Mouse (Mus musculus): ENCODE measurements around the gene Proser2. TPM values are rescaled to one million over a fixed set of nuclear protein-coding genes. Genes with fewer than 3 reads are reported as not detected.

Gene Proser2
- polyA plus RNA-seq, 1 experiment from 2014 or later: 3.4 TPM

DNA sequence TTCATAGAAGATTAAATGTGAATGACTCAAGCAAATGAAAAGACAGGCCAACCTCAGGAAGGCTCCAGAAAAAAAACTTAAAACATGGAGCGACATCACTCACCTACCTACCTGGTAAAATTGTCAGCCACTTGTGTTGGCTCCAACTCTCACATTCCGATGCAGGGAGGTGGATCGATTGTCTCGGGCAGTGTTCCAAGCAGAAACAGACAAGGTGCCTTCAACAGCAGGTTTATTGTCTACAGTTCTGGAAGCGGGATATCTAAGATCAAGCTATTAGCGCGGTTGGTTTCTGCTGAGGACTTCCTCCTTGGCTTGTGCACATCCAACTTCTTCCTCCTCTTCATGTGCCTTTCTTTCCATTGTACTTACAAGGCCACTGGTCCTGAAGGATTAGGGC lies 27.6 kb upstream of the Proser2 start:
- H3K4me2 ChIP-seq (replicated peaks): no peak overlapping the region
- 93% methylated on average over 7 of the region's 7 CpGs for WGBS

DNA sequence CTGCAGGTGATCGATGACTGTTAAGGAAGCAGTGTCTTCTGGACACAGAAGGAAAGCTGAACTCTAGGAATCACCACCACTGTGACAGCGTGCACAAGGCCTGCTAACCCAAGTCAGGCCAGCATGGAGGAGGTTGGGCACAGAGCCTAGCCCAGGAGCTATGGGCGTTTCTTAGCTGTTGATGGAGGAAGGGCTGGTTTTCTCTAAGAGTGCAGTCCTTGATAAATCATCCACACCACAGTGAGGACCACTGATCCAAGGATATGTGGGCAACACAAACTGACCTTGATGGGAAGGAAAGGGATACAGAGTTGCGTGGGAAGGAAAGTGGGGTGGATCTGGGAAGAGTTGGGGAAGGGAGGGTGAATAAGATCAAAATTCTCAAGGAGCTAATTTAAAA lies 27.2 kb upstream of the Proser2 start:
- WGBS: 93% methylated on average over 4 of the region's 4 CpGs
- ATAC-seq: no peak
- no peak overlapping the region for H3K9ac ChIP-seq (replicated peaks)

More for the DNA sequence above, 27.6 kb upstream of the Proser2 start:
- no peak overlapping the region for H3K9ac ChIP-seq (replicated peaks)
- no peaks in the 10 kb centered on the region for H3K9me3 ChIP-seq
- no peaks in the 10 kb centered on the region for H3K27me3 ChIP-seq
- no peak overlapping the region for H3K4me3 ChIP-seq (replicated peaks)
- H3K36me3 ChIP-seq: no peaks in the 10 kb centered on the region
- no peaks in the 10 kb centered on the region for H3K4me1 ChIP-seq (replicated peaks)
- ATAC-seq: no peak
- no peak overlapping the region for H3K27ac ChIP-seq

DNA sequence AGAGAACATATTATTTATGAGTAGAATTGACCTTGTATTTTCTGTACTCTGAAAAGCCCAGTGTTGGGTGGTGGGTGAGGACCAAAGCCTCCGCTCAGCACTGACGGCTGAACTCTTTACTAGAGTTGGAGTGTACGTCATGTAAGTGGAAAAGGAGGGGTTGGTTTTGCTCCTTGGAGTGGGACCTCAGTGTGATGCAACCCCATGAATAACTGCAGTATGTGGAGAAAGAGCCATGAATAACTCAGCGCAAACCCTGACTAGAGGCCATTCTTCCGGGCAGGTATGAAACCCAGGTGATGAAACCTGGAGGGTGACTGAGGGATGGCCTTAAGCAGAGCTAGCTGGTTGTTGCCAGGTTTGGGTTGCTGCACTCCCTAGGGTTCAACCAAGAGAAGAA lies 19.8 kb upstream of the Proser2 start:
- Histone ChIP-seq H3K4me2 (replicated peaks) (no peak overlapping the region), H3K4me3 (replicated peaks) (no peak overlapping the region), H3K27me3 (no peaks in the 10 kb centered on the region), H3K4me1 (replicated peaks) (no peaks in the 10 kb centered on the region), H3K9ac (replicated peaks) (no peak overlapping the region), H3K36me3 (no peaks in the 10 kb centered on the region), H3K27ac (no peak overlapping the region), H3K9me3 (no peaks in the 10 kb centered on the region)
- ATAC-seq: no peak
- WGBS: 97% methylated on average over 5 of the region's 5 CpGs

More for the DNA sequence above, 27.2 kb upstream of the Proser2 start:
- H3K27me3 ChIP-seq: no peaks in the 10 kb centered on the region
- no peaks in the 10 kb centered on the region for H3K36me3 ChIP-seq
- H3K4me3 ChIP-seq (replicated peaks): no peak overlapping the region
- H3K27ac ChIP-seq: no peak overlapping the region
- no peaks in the 10 kb centered on the region for H3K4me1 ChIP-seq (replicated peaks)
- no peaks in the 10 kb centered on the region for H3K9me3 ChIP-seq
- H3K4me2 ChIP-seq (replicated peaks): no peak overlapping the region

DNA sequence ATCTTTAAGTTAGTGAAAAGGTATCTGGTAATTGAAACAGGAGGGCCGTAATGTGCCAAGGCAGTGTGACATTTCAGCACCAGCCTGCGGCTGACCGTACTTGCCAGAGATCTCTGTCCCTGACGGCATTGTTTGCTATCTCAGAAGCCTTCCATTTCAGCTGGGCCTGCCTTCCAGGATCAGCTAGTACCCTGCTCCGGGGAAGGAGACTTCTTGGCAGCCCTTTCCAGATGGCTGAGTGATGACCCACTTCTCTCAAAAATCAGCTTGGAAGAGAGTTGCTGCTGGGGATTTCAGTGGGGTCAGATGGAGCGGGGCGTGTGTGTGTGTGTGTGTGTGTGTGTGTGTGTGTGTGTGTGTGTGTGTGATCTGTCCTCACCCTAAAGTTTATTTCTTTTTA lies 16.9 kb upstream of the Proser2 start:
- Histone ChIP-seq H3K4me2 (replicated peaks) (no peak overlapping the region), H3K9ac (replicated peaks) (no peak overlapping the region), H3K4me3 (replicated peaks) (no peak overlapping the region), H3K9me3 (no peaks in the 10 kb centered on the region), H3K4me1 (replicated peaks) (no peaks in the 10 kb centered on the region), H3K27me3 (no peaks in the 10 kb centered on the region), H3K27ac (no peak overlapping the region), H3K36me3 (no peaks in the 10 kb centered on the region)
- WGBS: 88% methylated on average over 7 of the region's 7 CpGs
- no peak for ATAC-seq

DNA sequence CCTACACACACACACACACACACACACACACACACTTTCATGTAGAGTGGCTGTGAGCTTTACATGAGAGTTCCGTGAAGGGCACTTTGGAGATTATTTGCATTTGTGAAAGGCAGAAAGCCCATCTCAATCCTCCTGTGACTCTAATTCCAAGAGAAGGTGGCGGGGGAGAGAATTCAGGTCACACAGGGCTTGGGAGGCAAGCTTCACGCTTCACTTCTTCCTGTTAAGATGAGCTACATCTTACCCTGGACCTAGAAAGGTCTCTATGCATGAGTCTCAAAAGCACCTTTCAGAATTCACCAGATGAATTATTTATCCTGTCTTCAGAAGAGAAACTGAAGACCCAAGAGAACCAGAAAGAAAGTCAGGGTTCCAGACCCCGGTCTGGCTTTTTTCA lies 16.2 kb upstream of the Proser2 start:
- no peak overlapping the region for H3K27ac ChIP-seq

DNA sequence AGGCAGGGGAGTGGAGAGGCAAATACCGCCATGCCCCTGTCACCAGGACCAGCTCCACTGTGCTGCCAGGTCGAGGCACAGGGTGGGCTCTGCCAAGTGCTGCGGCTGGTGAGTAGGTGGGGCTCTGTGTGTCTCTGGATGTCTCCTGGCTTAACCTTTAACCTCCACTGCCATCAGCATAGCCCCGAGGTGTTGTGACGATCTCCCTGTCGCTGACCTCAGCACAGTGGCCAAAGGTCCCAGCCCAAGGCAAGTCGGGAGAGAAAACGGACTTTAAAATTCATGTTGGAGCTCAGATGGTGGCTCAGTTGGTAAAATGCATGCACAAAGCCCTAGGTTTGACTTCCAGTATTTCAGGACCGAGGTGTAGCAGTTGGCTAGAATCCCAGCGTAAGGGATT lies 15.6 kb upstream of the Proser2 start:
- no peak overlapping the region for H3K9ac ChIP-seq (replicated peaks)
- no peaks in the 10 kb centered on the region for H3K4me1 ChIP-seq (replicated peaks)
- ATAC-seq: 0 out of 2 replicates have a peak, but pooled peaks have one; percentile 48
- H3K27ac ChIP-seq: no peak overlapping the region
- no peak overlapping the region for H3K4me3 ChIP-seq (replicated peaks)
- 80% methylated on average over 10 of the region's 10 CpGs for WGBS
- no peaks in the 10 kb centered on the region for H3K9me3 ChIP-seq
- H3K27me3 ChIP-seq: no peaks in the 10 kb centered on the region
- no peak overlapping the region for H3K4me2 ChIP-seq (replicated peaks)
- no peaks in the 10 kb centered on the region for H3K36me3 ChIP-seq

More for the DNA sequence above, 16.2 kb upstream of the Proser2 start:
- Histone ChIP-seq H3K27me3 (no peaks in the 10 kb centered on the region), H3K9ac (replicated peaks) (no peak overlapping the region), H3K4me2 (replicated peaks) (no peak overlapping the region), H3K9me3 (no peaks in the 10 kb centered on the region), H3K36me3 (no peaks in the 10 kb centered on the region), H3K4me3 (replicated peaks) (no peak overlapping the region), H3K4me1 (replicated peaks) (no peaks in the 10 kb centered on the region)
- 69% methylated on average over 4 of the region's 4 CpGs for WGBS
- no peak for ATAC-seq

DNA sequence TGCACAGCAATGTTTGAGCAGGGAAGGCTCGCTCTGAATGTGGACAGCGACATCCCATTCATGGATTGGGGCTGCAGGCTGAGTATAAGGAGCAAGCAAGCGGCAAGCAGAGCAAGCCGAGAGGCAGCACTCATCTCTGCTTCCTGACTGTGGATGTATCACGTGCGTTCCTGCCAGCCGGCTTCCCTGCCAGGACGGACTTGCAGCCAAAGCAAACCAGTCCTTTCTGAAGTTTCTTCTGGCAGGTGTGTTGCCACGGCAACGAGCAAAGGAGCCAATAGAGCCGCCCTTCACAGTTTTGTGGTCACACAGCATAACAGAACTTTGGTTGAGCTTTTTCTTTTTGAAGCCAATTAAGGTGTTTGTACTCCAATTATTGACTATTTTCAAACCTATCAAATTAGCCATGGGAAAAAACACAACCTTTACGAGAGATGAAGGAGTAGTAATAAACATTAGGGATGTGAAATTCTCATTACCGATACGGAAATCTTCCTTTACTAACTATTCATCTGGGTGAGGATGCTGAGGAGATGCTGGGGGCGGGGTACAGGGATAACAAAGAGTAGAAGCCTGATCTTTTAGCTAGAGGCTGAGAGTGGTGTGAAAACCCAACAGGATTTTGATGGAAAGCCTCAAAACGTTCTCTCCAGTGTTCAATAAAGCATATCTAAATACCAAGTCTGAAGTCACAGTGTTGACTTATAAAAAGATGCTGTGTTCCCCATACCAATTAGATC lies 13.1 kb upstream of the Proser2 start:
- 74% methylated on average over 16 of the region's 16 CpGs for WGBS
- no peak overlapping the region for H3K9ac ChIP-seq (replicated peaks)
- no peaks in the 10 kb centered on the region for H3K9me3 ChIP-seq
- ATAC-seq: no peak
- no peak overlapping the region for H3K27ac ChIP-seq
- no peak overlapping the region for H3K4me2 ChIP-seq (replicated peaks)
- H3K4me3 ChIP-seq (replicated peaks): no peak overlapping the region
- H3K36me3 ChIP-seq: no peaks in the 10 kb centered on the region
- H3K27me3 ChIP-seq: no peaks in the 10 kb centered on the region
- H3K4me1 ChIP-seq (replicated peaks): no peaks in the 10 kb centered on the region

DNA sequence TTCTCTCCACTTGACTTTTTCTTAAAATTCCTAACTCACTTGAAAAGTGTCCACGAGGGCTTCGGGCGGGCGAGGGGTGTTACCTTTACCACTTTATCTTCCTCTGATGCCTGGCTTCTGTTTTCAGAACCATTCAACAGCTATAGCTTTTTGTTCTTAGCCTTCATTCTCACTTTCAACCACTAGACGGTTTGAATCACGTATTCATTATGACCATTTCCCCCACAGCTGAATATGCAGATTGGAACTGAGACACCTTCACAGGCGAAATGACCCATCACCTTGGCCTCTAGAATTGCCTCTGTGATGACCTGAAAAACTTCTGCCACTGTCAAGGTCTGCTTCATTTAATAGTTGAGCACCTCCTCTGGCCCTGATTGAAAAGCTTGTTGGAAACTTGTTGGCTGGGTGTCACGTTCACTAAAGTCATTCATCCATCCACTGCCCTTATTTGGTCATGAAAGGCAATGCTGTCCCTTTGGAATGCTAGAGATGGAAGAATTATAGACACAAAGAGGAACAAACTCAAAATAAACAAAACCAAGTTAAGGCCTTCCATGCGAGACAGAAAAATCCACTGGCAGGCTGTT lies 10.7 kb upstream of the Proser2 start:
- Histone ChIP-seq H3K36me3 (no peaks in the 10 kb centered on the region), H3K27me3 (no peaks in the 10 kb centered on the region), H3K9me3 (no peaks in the 10 kb centered on the region), H3K4me1 (replicated peaks) (no peaks in the 10 kb centered on the region), H3K4me3 (replicated peaks) (no peak overlapping the region), H3K9ac (replicated peaks) (no peak overlapping the region), H3K4me2 (replicated peaks) (no peak overlapping the region), H3K27ac (no peak overlapping the region)
- no peak for ATAC-seq
- 86% methylated on average over 9 of the region's 9 CpGs for WGBS

DNA sequence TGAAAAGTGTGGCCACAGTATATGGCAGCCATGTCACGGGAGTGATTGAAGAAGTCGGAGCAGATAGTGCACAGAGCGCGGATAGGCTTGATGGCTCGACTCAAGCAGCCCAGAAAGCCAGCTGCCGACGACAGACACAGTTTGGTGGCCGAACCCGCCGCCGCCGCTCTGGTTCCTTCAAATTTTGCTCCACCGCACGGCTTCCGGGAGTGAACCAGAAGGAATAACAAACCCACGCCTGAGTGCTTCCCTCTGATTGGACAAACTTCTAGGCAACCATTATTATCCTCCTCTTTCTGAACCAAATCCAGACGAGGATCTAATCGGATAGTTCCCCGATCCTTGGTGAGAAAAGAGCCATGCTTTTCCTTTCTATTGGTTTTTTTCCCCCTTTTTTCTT lies 3.9 kb upstream of the Proser2 start:
- Histone ChIP-seq H3K9ac (replicated peaks) (no peak overlapping the region), H3K27me3 (peaks cover 15% of the 10 kb centered on the region), H3K27ac (no peak overlapping the region), H3K36me3 (no peaks in the 10 kb centered on the region), H3K4me1 (replicated peaks) (0 out of 2 replicates have a peak, but pooled peaks cover 7% of the 10 kb centered on the region), H3K4me2 (replicated peaks) (no peak overlapping the region), H3K9me3 (no peaks in the 10 kb centered on the region), H3K4me3 (replicated peaks) (no peak overlapping the region)
- WGBS: 93% methylated on average over 19 of the region's 19 CpGs
- no peak for ATAC-seq

DNA sequence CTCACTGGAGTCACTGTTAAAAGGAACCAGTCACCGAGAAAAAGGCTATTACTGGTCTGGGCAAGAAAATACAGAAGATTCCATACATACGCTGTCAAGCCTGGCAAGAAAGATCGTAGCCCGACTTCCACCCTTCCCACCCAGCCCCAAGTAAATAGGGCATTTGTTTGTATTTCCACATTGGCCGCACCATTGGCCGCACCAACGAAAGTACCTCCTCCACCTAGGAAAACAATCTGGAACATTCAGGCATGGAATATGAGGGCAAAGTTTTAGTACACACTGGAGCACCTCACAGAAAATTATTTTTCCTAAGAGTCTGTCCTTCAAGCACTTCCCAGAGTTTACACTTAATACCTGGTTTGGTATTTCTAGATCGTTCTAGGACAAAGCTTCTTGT lies 1.1 kb downstream of the Proser2 start:
- Histone ChIP-seq H3K4me1 (replicated peaks) (0 out of 2 replicates have a peak, but pooled peaks cover 7% of the 10 kb centered on the region), H3K4me3 (replicated peaks) (peak overlapping the region; percentile 61; the same call in 1 of the 2 replicates), H3K27me3 (peaks cover 29% of the 10 kb centered on the region), H3K9ac (replicated peaks) (no peak overlapping the region), H3K4me2 (replicated peaks) (peak overlapping the region; percentile 81; the same call in 1 of the 2 replicates), H3K27ac (no peak overlapping the region), H3K9me3 (no peaks in the 10 kb centered on the region), H3K36me3 (no peaks in the 10 kb centered on the region)
- WGBS: 53% methylated on average over 8 of the region's 8 CpGs
- no peak for ATAC-seq

DNA sequence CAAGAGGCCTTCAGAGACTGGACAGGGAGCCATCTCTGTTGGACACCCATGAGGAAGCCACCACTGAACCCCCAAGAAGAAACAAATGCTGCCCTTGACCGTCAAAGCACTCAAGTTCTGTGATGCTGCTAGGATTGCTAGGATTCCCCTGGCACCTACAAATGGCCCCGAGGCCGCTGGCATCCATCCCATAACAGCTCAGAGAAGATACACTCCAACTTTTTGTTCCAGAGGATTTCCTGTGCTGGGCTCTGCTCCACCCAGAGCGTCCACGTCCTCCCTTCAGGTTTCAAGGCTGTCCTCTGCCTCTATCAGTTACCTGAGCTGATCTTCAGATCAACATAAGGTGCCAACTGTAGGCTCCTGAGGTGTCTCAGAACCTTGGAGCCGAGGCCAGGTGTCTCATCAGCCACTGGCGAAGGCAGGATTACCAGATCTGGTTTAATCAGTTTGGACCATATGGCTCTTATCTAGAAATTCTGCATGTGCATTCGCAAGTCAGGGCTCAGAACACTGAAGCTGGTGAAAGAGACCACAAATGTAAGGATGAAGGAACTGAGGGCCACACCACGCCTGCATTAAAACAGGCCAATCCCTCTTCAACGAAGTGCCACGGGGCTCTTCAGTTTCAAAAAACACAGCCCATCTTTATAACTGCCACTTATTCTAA lies 1.7 kb downstream of the Proser2 start:
- no peak for ATAC-seq
- Histone ChIP-seq H3K4me1 (replicated peaks) (0 out of 2 replicates have a peak, but pooled peaks cover 7% of the 10 kb centered on the region), H3K9me3 (no peaks in the 10 kb centered on the region), H3K4me3 (replicated peaks) (no peak overlapping the region), H3K27ac (no peak overlapping the region), H3K4me2 (replicated peaks) (no peak overlapping the region), H3K36me3 (no peaks in the 10 kb centered on the region), H3K9ac (replicated peaks) (no peak overlapping the region), H3K27me3 (peaks cover 29% of the 10 kb centered on the region)
- 90% methylated on average over 11 of the region's 11 CpGs for WGBS

DNA sequence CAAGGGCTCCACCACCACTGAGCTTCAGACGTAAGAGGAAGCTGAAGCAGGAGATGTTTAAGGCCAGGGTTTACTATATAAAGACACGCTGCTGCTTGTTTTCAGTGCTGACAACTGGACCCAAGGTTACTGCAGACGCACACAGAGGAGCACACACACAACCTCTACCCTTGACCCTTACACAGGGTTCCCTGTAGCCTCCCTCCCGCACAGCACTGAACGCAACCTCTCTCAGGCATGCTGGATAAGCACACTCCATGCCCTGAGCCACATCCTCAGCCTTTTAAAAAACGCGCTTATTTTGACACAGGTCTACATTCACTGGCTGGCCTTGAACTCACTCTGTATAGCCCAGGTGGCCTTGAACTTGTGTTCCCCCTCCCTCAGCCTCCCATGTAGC lies 7.0 kb downstream of the Proser2 start:
- no peaks in the 10 kb centered on the region for H3K9me3 ChIP-seq
- H3K4me1 ChIP-seq (replicated peaks): no peaks in the 10 kb centered on the region
- no peaks in the 10 kb centered on the region for H3K36me3 ChIP-seq
- no peak overlapping the region for H3K27ac ChIP-seq
- H3K27me3 ChIP-seq: peaks cover 6% of the 10 kb centered on the region
- no peak for ATAC-seq
- H3K9ac ChIP-seq (replicated peaks): no peak overlapping the region
- WGBS: 89% methylated on average over 7 of the region's 7 CpGs
- no peak overlapping the region for H3K4me3 ChIP-seq (replicated peaks)
- H3K4me2 ChIP-seq (replicated peaks): no peak overlapping the region
